In the genomic region with DNA sequence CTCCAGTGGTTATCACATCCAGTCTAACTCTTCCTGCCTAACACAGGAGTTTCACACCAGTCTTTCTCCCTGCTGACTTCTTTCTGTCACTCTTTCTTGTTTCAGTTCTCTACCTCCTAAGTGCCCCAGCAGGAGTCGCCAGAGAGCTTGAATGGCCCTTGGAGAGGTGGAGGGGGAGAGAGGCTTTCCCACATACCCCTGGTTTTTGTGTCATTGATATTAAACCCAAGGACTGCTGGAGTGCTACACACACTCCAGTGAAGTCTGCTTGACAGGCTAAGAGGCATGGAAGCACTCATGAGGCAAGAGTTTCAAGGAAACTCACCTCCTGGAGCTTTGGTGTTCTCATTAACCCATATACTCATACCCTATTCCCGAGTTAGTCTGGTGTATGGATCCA, we compare ENCODE assay signal across 9 mouse cellular contexts. TPM values are rescaled to one million over a fixed set of nuclear protein-coding genes. Genes with fewer than 3 reads are reported as not detected.
DNase-seq lines count a peak whose midpoint lies in the region; ATAC-seq and TF ChIP-seq lines count a peak whose summit lies in the region.
"Had no signal": no experiment of that assay in that cellular context is flagged by ENCODE, and none has a peak within 500 bp of the region (broad histone marks: within the 10 kb centered on the region; RNA-seq: fewer than 3 reads in every experiment).

No protein-coding gene starts in this region.

- TF ChIP-seq CTCF in G1E (IDR thresholded peaks at IDR 0.05; ENCODE audit: low read depth, low read length) = peak; percentile 43
- TF ChIP-seq CTCF in liver, embryonic 14.5 days (IDR thresholded peaks at IDR 0.05; ENCODE audit: low read depth) = peak; percentile 46
- no peak for TF ChIP-seq CTCF in thymus, adult 2 months (IDR thresholded peaks at IDR 0.05; ENCODE audit: borderline replicate concordance, control insufficient read depth, extremely low read depth, insufficient read depth, low read length, poor library complexity)

- no peak for TF ChIP-seq EP300 in liver, embryonic 14.5 days (IDR thresholded peaks at IDR 0.05; ENCODE audit: low read depth)

- DNase-seq in kidney, postnatal 4 days = peak; percentile 26 to 27
- DNase-seq in kidney, adult 9 months = no peak
- peak; percentile 39 for DNase-seq in G1E (ENCODE audit: low spot score)
- no peak for DNase-seq in liver, embryonic 14.5 days (ENCODE audit: low read depth in 3 of 3, low spot score in 3 of 3)
- DNase-seq in thymus, adult 2 months = peak; percentile 72
- DNase-seq in cerebellum, adult 18-20 months = no peak
- DNase-seq in gastrocnemius, postnatal 36 days = no peak
- DNase-seq in urinary bladder, postnatal 14 days (ENCODE audit: low spot score) = no peak
- DNase-seq: liver, embryonic 13.5 days had no signal

- no peak overlapping the region for H3K9ac ChIP-seq in liver, embryonic 14.5 days (replicated peaks)
- H3K9ac ChIP-seq: liver, embryonic 13.5 days had no signal

- peaks cover 6% of the 10 kb centered on the region; the same call in 1 of the 2 replicates for H3K27me3 ChIP-seq in G1E (ENCODE audit: insufficient read depth, low read length)
- H3K27me3 ChIP-seq in liver, embryonic 14.5 days (ENCODE audit: control insufficient read depth, insufficient read depth, low read length) = no peaks in the 10 kb centered on the region
- no peaks in the 10 kb centered on the region for H3K27me3 ChIP-seq in thymus, adult 2 months (ENCODE audit: control insufficient read depth, insufficient read depth, low read length)
- H3K27me3 ChIP-seq: liver, embryonic 13.5 days had no signal

- H3K4me1 ChIP-seq in G1E (ENCODE audit: insufficient read depth, low read depth, low read length) = no peaks in the 10 kb centered on the region
- H3K4me1 ChIP-seq in liver, embryonic 14.5 days (replicated peaks; ENCODE audit: control insufficient read depth in 2 of 2, insufficient read depth in 2 of 2, low read length in 1 of 2) = no peaks in the 10 kb centered on the region
- H3K4me1 ChIP-seq in thymus, adult 2 months (replicated peaks; ENCODE audit: control insufficient read depth, insufficient read depth, low read length) = no peaks in the 10 kb centered on the region
- H3K4me1 ChIP-seq: liver, embryonic 13.5 days had no signal

- 60% methylated on average over 2 of the region's 2 CpGs for WGBS in liver, embryonic 14.5 days (ENCODE audit: insufficient replicate concordance)
- 87% methylated on average over 2 of the region's 2 CpGs for WGBS in thymus, adult 2 months

- no peak overlapping the region for H3K4me2 ChIP-seq in liver, embryonic 14.5 days (ENCODE audit: low read depth)
- H3K4me2 ChIP-seq: liver, embryonic 13.5 days had no signal

- H3K9me3 ChIP-seq in G1E (replicated peaks) = no peaks in the 10 kb centered on the region
- no peaks in the 10 kb centered on the region for H3K9me3 ChIP-seq in liver, embryonic 14.5 days (ENCODE audit: control insufficient read depth, low read length)
- H3K9me3 ChIP-seq: liver, embryonic 13.5 days had no signal

- intact Hi-C loops in gastrocnemius, postnatal 36 days (cut with DNase I) = no loop called here

- no peak overlapping the region for H3K4me3 ChIP-seq in G1E (ENCODE audit: low read depth, low read length)
- no peak overlapping the region for H3K4me3 ChIP-seq in liver, embryonic 14.5 days (ENCODE audit: insufficient read depth in 1 of 2, low read depth in 2 of 2, low read length in 2 of 2)
- no peak overlapping the region for H3K4me3 ChIP-seq in thymus, adult 2 months (ENCODE audit: control insufficient read depth, insufficient read depth, low read length)
- H3K4me3 ChIP-seq: liver, embryonic 13.5 days had no signal

- peaks cover 39% of the 10 kb centered on the region for H3K36me3 ChIP-seq in G1E (replicated peaks)
- no peaks in the 10 kb centered on the region for H3K36me3 ChIP-seq in liver, embryonic 14.5 days (replicated peaks; ENCODE audit: control insufficient read depth, insufficient read depth, low read depth)
- H3K36me3 ChIP-seq in thymus, adult 2 months (ENCODE audit: control insufficient read depth, insufficient read depth, low read length) = peaks cover 46% of the 10 kb centered on the region

- TF ChIP-seq POLR2A in thymus, adult 2 months (IDR thresholded peaks at IDR 0.05; ENCODE audit: control insufficient read depth, extremely low read depth, insufficient read depth, low read length, poor library complexity) = no peak

- no peak for ATAC-seq in G1E (ENCODE audit: extremely low read depth, insufficient number of reproducible peaks, low FRiP score, poor library complexity, severe bottlenecking)
- no peak for ATAC-seq in liver, embryonic 14.5 days (ENCODE audit: insufficient read depth)

- no peak overlapping the region for H3K27ac ChIP-seq in liver, embryonic 14.5 days
- H3K27ac ChIP-seq in thymus, adult 2 months (ENCODE audit: control insufficient read depth, insufficient read depth, low read length) = no peak overlapping the region
- H3K27ac ChIP-seq: liver, embryonic 13.5 days had no signal

RNA-seq across cellular contexts. Expression of a gene that starts 16.0 kb away (rescaled TPM):
- total RNA-seq in G1E (2014; fragmentation: Nextera tagmentation) (16.2 and 23.9 TPM in 2 replicates), G1E (2017) (26.5 and 29.9 TPM in 2 replicates)
- 1.7 and 1.9 TPM in 2 replicates for polyA plus RNA-seq in G1E (2012)
- polyA plus RNA-seq in liver, embryonic 14.5 days (2012; rRNA removed) = 0.58 and 0.77 TPM in 2 replicates
- polyA plus RNA-seq in liver, embryonic 14.5 days (2014; fragmentation: Nextera tagmentation; extraction: Ambion mirVana) = 0.99 and 1.1 TPM in 2 replicates
- polyA plus RNA-seq in thymus, adult 2 months (2012; rRNA removed) = 41.0 and 41.8 TPM in 2 replicates
- total RNA-seq in gastrocnemius, postnatal 36 days (2021) = 1 to 10 TPM; 1.6 to 2.4 TPM

Comparison
In these comparisons a context has a peak if more than half of its experiments do, and no peak if none do; other contexts are left out.
1. DNase-seq: peak in kidney, postnatal 4 days (2 of 2), G1E (single experiment) and thymus, adult 2 months (single experiment); none in kidney, adult 9 months (single experiment), liver, embryonic 14.5 days (0 of 3), cerebellum, adult 18-20 months (0 of 2), gastrocnemius, postnatal 36 days (0 of 2) and urinary bladder, postnatal 14 days (single experiment).
2. RNA of a gene that starts 16.0 kb away (polyA plus RNA-seq): 41.0 to 41.8 TPM in thymus, adult 2 months; 1.7 to 1.9 TPM in G1E and 0.58 to 1.1 TPM in liver, embryonic 14.5 days; every median in the first group is over 10 times any median in the second.